Mouse (Mus musculus) forebrain, embryonic 14.5 days (tissue): ENCODE data around the gene Gm10715. TPM values are rescaled to one million over a fixed set of nuclear protein-coding genes. Genes with fewer than 3 reads are reported as not detected.
"Not testable (repeated sequence)": the region's sequence is repeated elsewhere in the genome, so short reads cannot be mapped to it uniquely, and the experiment has no call there.

ENCODE experiments used
- ATAC-seq: fragments of 200-750 bp; cut with Nextera tagmentation; 2 replicates; pipeline ENCODE4 v1.8.0; 2017; ENCODE audit warnings: mild to moderate bottlenecking, moderate library complexity
- DNase-seq: peaks from one replicate; pipeline ENCODE4 v3.0.0-alpha.2; 2015; ENCODE audit warnings: low spot score
- H3K27ac ChIP-seq: fragments of 300-500 bp; sonication (generic); 2 replicates; pipeline ENCODE4 v1.5.1; 2014; ENCODE audit warnings: low read depth, mild to moderate bottlenecking, control low read depth, low read length, moderate library complexity
- H3K27me3 ChIP-seq: fragments of 300-500 bp; sonication (generic); replicated peaks from 2 replicates; pipeline ENCODE4 v1.6.1; 2014; ENCODE audit warnings: low read length, control low read depth, mixed read lengths; ENCODE audit not compliant: control insufficient read depth, insufficient read depth
- H3K36me3 ChIP-seq: fragments of 300-500 bp; sonication (generic); 2 replicates; pipeline ENCODE4 v1.6.1; 2014; ENCODE audit warnings: low read length, control low read depth; ENCODE audit not compliant: control insufficient read depth, insufficient read depth
- H3K4me1 ChIP-seq: fragments of 300-500 bp; sonication (generic); 2 replicates; pipeline ENCODE4 v1.6.1; 2014; ENCODE audit warnings: antibody characterized with exemption, low read length, control low read depth; ENCODE audit not compliant: control insufficient read depth, insufficient read depth
- H3K4me2 ChIP-seq: fragments of 300-500 bp; sonication (generic); 2 replicates; pipeline ENCODE4 v1.6.1; 2014; ENCODE audit warnings: mild to moderate bottlenecking, control low read depth, low read length
- H3K4me3 ChIP-seq: fragments of 300-500 bp; sonication (generic); 2 replicates; pipeline ENCODE4 v1.5.1; 2014; ENCODE audit warnings: low read depth, low read length, control low read depth
- H3K9ac ChIP-seq: fragments of 300-500 bp; sonication (generic); 2 replicates; pipeline ENCODE4 v1.6.1; 2014; ENCODE audit warnings: mild to moderate bottlenecking, low read length, control low read depth, moderate library complexity
- H3K9me3 ChIP-seq: fragments of 300-500 bp; sonication (generic); replicated peaks from 2 replicates; pipeline ENCODE4 v1.6.1; 2016; ENCODE audit warnings: low read length, control low read depth, mixed read lengths; ENCODE audit not compliant: control insufficient read depth
- WGBS: fragments of 180-500 bp; shearing (Covaris S2); extraction: QIAGEN DNeasy Blood & Tissue Kit; methylation state at CpG from one replicate; pipeline ENCODE4 v1.1.7; 2014; 5-methylcytosine and 5-hydroxymethylcytosine counted together
- polyA plus RNA-seq: library from polyadenylated mRNA; unstranded; fragments of >200 nt; fragmentation: Nextera tagmentation; extraction: Ambion mirVana; gene quantifications from 2 replicates; pipeline ENCODE4 v1.2.1, GENCODE M21; 2014

Gm10715 gene
- polyA plus RNA-seq, 1 experiment from 2014 or later: not detected

DNA sequence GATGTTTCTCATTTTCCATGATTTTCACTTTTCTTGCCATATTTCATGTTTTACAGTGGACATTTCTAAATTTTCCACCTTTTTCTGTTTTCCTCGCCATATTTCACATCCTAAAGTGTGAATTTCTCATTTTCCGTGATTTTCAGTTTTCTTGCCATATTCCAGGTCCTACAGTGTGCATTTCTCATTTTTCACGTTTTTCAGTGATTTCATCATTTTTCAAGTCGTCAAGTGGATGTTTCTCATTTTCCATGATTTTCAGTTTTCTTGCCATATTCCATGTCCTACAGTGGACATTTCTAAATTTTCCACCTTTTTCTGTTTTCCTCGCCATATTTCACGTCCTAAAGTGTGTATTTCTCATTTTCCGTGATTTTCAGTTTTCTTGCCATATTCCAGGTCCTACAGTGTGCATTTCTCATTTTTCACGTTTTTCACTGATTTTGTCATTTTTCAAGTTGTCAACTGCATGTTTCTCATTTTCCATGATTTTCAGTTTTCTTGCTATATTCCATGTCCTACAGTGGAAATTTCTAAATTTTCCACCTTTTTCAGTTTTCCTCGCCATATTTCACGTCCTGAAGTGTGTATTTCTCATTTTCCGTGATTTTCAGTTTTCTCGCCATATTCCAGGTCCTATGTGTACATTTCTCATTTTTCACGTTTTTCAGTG lies 13.2 kb upstream of the Gm10715 start, which contains the start of gene Gm10718:
Gene Gm10718, plus strand, starts transcription at position 236 of the 673 bp plus-strand sequence.
- H3K36me3 ChIP-seq, DNase-seq, H3K9ac ChIP-seq, H3K4me2 ChIP-seq, H3K27me3 ChIP-seq, ATAC-seq, H3K27ac ChIP-seq, H3K4me3 ChIP-seq, H3K4me1 ChIP-seq, H3K9me3 ChIP-seq: not testable (repeated sequence)
- WGBS: 74% methylated on average over 9 of the region's 13 CpGs

DNA sequence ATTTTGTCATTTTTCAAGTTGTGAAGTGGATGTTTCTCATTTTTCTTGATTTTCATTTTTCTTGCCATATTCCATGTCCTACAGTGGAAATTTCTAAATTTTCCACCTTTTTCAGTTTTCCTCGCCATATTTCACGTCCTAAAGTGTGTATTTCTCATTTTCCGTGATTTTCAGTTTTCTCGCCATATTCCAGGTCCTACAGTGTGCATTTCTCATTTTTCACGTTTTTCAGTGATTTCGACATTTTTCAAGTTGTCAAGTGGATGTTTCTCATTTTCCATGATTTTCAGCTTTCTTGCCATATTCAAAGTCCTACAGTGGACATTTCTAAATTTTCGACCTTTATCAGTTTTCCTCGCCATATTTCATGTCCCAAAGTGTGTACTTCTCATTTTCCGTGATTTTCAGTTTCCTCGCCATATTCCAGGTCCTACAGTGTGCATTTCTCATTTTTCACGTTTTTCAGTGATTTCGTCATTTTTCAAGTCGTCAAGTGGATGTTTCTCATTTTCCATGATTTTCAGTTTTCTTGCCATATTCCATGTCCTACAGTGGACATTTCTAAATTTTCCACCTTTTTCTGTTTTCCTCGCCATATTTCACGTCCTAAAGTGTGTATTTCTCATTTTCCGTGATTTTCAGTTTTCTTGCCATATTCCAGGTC lies 12.6 kb upstream of the Gm10715 start:
- H3K4me1 ChIP-seq, ATAC-seq, H3K9me3 ChIP-seq, H3K27ac ChIP-seq, H3K36me3 ChIP-seq, DNase-seq, H3K9ac ChIP-seq, H3K4me2 ChIP-seq, H3K4me3 ChIP-seq, H3K27me3 ChIP-seq: not testable (repeated sequence)
- 67% methylated on average over 15 of the region's 16 CpGs for WGBS

DNA sequence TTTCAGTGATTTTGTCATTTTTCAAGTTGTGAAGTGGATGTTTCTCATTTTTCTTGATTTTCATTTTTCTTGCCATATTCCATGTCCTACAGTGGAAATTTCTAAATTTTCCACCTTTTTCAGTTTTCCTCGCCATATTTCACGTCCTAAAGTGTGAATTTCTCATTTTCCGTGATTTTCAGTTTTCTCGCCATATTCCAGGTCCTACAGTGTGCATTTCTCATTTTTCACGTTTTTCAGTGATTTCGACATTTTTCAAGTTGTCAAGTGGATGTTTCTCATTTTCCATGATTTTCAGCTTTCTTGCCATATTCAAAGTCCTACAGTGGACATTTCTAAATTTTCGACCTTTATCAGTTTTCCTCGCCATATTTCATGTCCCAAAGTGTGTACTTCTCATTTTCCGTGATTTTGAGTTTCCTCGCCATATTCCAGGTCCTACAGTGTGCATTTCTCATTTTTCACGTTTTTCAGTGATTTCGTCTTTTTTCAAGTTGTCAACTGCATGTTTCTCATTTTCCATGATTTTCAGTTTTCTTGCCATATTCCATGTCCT lies 11.7 kb upstream of the Gm10715 start, which contains the start of gene Gm10717:
Gene Gm10717, plus strand, starts transcription at position 506 of the 556 bp plus-strand sequence.
- H3K27me3 ChIP-seq, H3K4me3 ChIP-seq, H3K4me2 ChIP-seq, ATAC-seq, H3K27ac ChIP-seq, H3K4me1 ChIP-seq, H3K36me3 ChIP-seq, H3K9ac ChIP-seq, DNase-seq, H3K9me3 ChIP-seq: not testable (repeated sequence)
- 73% methylated on average over 12 of the region's 12 CpGs for WGBS

DNA sequence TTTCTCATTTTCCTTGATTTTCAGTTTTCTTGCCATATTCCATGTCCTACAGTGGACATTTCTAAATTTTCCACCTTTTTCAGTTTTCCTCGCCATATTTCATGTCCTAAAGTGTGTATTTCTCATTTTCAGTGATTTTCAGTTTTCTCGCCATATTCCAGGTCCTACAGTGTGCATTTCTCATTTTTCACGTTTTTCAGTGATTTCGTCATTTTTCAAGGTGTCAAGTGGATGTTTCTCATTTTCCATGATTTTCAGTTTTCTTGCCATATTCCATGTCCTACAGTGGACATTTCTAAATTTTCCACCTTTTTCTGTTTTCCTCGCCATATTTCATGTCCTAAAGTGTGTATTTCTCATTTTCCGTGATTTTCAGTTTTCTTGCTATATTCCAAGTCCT lies 11.0 kb upstream of the Gm10715 start:
- not testable (repeated sequence) for ATAC-seq, H3K9ac ChIP-seq, H3K36me3 ChIP-seq, H3K9me3 ChIP-seq, H3K27ac ChIP-seq, H3K4me2 ChIP-seq, DNase-seq, H3K27me3 ChIP-seq, H3K4me3 ChIP-seq, H3K4me1 ChIP-seq
- WGBS: 62% methylated on average over 4 of the region's 6 CpGs

DNA sequence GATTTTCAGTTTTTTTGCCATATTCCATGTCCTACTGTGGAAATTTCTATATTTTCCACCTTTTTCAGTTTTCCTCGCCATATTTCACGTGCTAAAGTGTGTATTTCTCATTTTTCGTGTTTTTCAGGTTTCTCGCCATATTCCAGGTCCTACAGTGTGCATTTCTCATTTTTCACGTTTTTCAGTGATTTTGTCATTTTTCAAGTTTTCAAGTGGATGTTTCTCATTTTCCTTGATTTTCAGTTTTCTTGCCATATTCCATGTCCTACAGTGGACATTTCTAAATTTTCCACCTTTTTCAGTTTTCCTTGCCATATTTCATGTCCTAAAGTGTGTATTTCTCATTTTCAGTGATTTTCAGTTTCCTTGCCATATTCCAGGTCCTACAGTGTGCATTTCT lies 10.5 kb upstream of the Gm10715 start:
- not testable (repeated sequence) for H3K4me3 ChIP-seq, H3K36me3 ChIP-seq, ATAC-seq, DNase-seq, H3K4me2 ChIP-seq, H3K9ac ChIP-seq, H3K4me1 ChIP-seq, H3K27me3 ChIP-seq, H3K9me3 ChIP-seq, H3K27ac ChIP-seq
- 77% methylated on average over 5 of the region's 5 CpGs for WGBS

DNA sequence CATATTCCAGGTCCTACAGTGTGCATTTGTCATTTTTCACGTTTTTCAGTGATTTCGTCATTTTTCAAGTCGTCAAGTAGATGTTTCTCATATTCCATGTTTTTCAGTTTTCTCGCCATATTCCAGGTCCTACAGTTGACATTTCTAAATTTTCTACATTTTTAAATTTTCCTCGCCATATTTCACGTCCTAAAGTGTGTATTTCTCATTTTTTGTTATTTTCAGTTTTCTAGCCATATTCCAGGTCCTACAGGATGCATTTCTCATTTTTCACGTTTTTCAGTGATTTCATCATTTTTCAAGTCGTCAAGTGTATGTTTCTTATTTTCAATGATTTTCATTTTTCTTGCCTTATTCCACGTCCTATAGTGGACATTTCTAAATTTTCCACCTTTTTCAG lies 9.9 kb upstream of the Gm10715 start:
- ATAC-seq, H3K27me3 ChIP-seq, H3K4me3 ChIP-seq, H3K36me3 ChIP-seq, H3K4me2 ChIP-seq, H3K27ac ChIP-seq, H3K9me3 ChIP-seq, DNase-seq, H3K4me1 ChIP-seq, H3K9ac ChIP-seq: not testable (repeated sequence)
- whole genome bisulfite sequencing: 66% methylated on average over 9 of the region's 9 CpGs

DNA sequence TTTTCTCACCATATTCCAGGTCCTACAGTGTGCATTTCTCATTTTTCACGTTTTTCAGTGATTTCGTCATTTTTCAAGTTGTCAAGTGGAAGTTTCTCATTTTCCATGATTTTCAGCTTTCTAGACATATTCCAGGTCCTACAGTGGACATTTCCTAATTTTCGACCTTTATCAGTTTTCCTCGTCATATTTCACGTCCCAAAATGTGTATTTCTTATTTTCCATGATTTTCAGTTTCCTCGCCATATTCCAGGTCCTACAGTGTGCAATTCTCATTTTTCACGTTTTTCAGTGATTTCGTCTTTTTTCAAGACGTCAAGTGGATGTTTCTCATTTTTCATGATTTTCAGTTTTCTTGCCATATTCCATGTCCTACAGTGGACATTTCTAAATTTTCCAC lies 9.5 kb upstream of the Gm10715 start:
- not testable (repeated sequence) for H3K4me2 ChIP-seq, H3K4me1 ChIP-seq, H3K27ac ChIP-seq, ATAC-seq, H3K36me3 ChIP-seq, H3K9ac ChIP-seq, H3K27me3 ChIP-seq, H3K4me3 ChIP-seq, H3K9me3 ChIP-seq
- WGBS: 76% methylated on average over 9 of the region's 9 CpGs
- DNase-seq: peak; percentile 17

DNA sequence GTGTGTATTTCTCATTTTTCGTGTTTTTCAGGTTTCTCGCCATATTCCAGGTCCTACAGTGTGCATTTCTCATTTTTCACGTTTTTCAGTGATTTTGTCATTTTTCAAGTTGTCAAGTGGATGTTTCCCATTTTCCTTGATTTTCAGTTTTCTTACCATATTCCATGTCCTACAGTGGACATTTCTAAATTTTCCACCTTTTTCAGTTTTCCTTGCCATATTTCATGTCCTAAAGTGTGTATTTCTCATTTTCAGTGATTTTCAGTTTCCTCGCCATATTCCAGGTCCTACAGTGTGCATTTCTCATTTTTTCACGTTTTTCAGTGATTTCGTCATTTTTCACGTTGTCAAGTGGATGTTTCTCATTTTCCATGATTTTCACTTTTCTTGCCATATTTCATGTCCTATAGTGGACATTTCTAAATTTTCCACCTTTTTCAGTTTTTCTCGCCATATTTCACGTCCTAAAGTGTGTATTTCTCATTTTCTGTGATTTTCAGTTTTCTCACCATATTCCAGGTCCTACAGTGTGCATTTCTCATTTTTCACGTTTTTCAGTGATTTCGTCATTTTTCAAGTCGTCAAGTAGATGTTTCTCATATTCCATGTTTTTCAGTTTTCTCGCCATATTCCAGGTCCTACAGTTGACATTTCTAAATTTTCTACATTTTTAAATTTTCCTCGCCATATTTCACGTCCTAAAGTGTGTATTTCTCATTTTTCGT lies 7.2 kb upstream of the Gm10715 start:
- not testable (repeated sequence) for ATAC-seq, DNase-seq, H3K9me3 ChIP-seq, H3K4me3 ChIP-seq, H3K4me2 ChIP-seq, H3K27ac ChIP-seq, H3K36me3 ChIP-seq, H3K4me1 ChIP-seq, H3K27me3 ChIP-seq, H3K9ac ChIP-seq
- 67% methylated on average over 12 of the region's 16 CpGs for WGBS
